Comparison of ENCODE assay signal across 21 mouse cellular contexts in genomic region chr2:138199016-138199415, GRCm38 (mm10). TPM values are rescaled to one million over a fixed set of nuclear protein-coding genes. Genes with fewer than 3 reads are reported as not detected.
"Had no signal": no experiment of that assay in that cellular context is flagged by ENCODE, and none has a peak within 500 bp of the region (broad histone marks: within the 10 kb centered on the region; RNA-seq: fewer than 3 reads in every experiment).

No protein-coding gene starts in this region.

- H3K36me3 ChIP-seq: limb, embryonic 10.5 days; limb, embryonic 13.5 days; liver, embryonic 12.5 days; liver, embryonic 15.5 days; midbrain, embryonic 10.5 days; midbrain, embryonic 13.5 days; neural tube, embryonic 13.5 days; stomach, embryonic 15.5 days had no signal

- H3K27me3 ChIP-seq: limb, embryonic 13.5 days; liver, embryonic 12.5 days; liver, embryonic 15.5 days; megakaryocyte, embryonic 14.5 days; midbrain, embryonic 13.5 days; neural tube, embryonic 13.5 days; stomach, embryonic 15.5 days had no signal

- H3K4me3 ChIP-seq: limb, embryonic 10.5 days; limb, embryonic 13.5 days; liver, embryonic 12.5 days; liver, embryonic 15.5 days; megakaryocyte, embryonic 14.5 days; midbrain, embryonic 10.5 days; midbrain, embryonic 13.5 days; myocyte; neural tube, embryonic 13.5 days; stomach, embryonic 15.5 days had no signal

- H3K9ac ChIP-seq: limb, embryonic 13.5 days; liver, embryonic 12.5 days; liver, embryonic 15.5 days; midbrain, embryonic 13.5 days; neural tube, embryonic 13.5 days; stomach, embryonic 15.5 days had no signal

- H3K4me1 ChIP-seq: limb, embryonic 10.5 days; limb, embryonic 13.5 days; liver, embryonic 12.5 days; liver, embryonic 15.5 days; megakaryocyte, embryonic 14.5 days; midbrain, embryonic 10.5 days; midbrain, embryonic 13.5 days; neural tube, embryonic 13.5 days; stomach, embryonic 15.5 days had no signal

- DNase-seq: kidney, adult 11 months; liver; lung, adult 18-20 months; lung, postnatal 14 days; retina, postnatal 1 day; right cerebral cortex, postnatal 25 days; spleen, adult 18-20 months; thymus, postnatal 25 days had no signal

- H3K4me2 ChIP-seq: limb, embryonic 13.5 days; liver, embryonic 12.5 days; liver, embryonic 15.5 days; midbrain, embryonic 13.5 days; neural tube, embryonic 13.5 days; stomach, embryonic 15.5 days had no signal

- H3K9me3 ChIP-seq: limb, embryonic 10.5 days; limb, embryonic 13.5 days; liver, embryonic 12.5 days; liver, embryonic 15.5 days; megakaryocyte, embryonic 14.5 days; midbrain, embryonic 10.5 days; midbrain, embryonic 13.5 days; neural tube, embryonic 13.5 days; stomach, embryonic 15.5 days had no signal

- ATAC-seq: inflammation-experienced regulatory T-cells, adult 6 months; liver, embryonic 12.5 days; midbrain, embryonic 13.5 days; midbrain, embryonic 16.5 days had no signal

- H3K27ac ChIP-seq: limb, embryonic 10.5 days; limb, embryonic 13.5 days; liver, embryonic 12.5 days; liver, embryonic 15.5 days; macrophage; midbrain, embryonic 10.5 days; midbrain, embryonic 13.5 days; neural tube, embryonic 13.5 days; stomach, embryonic 15.5 days had no signal

RNA-seq across cellular contexts. Expression of gene Btbd3, which starts 57.3 kb away (rescaled TPM):
- polyA plus RNA-seq: inflammation-experienced regulatory T-cells, adult 6 months had no signal
